In genomic region chr5:14073152-14073551, GRCm38 (mm10) we compare ENCODE assay signal across 10 mouse cellular contexts. TPM values are rescaled to one million over a fixed set of nuclear protein-coding genes. Genes with fewer than 3 reads are reported as not detected.
DNase-seq lines count a peak whose midpoint lies in the region.
"Had no signal": no experiment of that assay in that cellular context is flagged by ENCODE, and none has a peak within 500 bp of the region (broad histone marks: within the 10 kb centered on the region; RNA-seq: fewer than 3 reads in every experiment).

No protein-coding gene starts in this region.

- intact Hi-C loops in heart, postnatal 14 days (cut with DNase I): no loop called here

- DNase-seq in cerebellum, postnatal 10 days: peak; percentile 43
- DNase-seq in cerebellum, adult 9-11 months: no peak
- DNase-seq in retina, postnatal 1 day: peak; percentile 53
- DNase-seq in retina, embryonic 14.5 days (ENCODE audit: low spot score): no peak
- peak; percentile 24 to 48 for DNase-seq in heart, postnatal 14 days
- peak; percentile 63 for DNase-seq in lung, postnatal 36 days
- no peak for DNase-seq in frontal cortex, postnatal 36 days (ENCODE audit: low spot score in 2 of 2)
- no peak for DNase-seq in left cerebral cortex, adult 8-10 months (ENCODE audit: low spot score in 2 of 2)
- DNase-seq: thymus, postnatal 14 days had no signal

RNA-seq across cellular contexts. Expression of gene Sema3e, which starts 48.1 kb away (rescaled TPM):
- total RNA-seq in heart, postnatal 14 days (2021): under 1 TPM; 0.22 to 0.31 TPM
- total RNA-seq in left cerebral cortex, adult 8-10 months (2022): 10 to 100 TPM; 12.8 to 16.7 (median 15.7) TPM
- total RNA-seq: neutrophil, adult 5-6 weeks had no signal

Comparison
In these comparisons a context has a peak if more than half of its experiments do, and no peak if none do; other contexts are left out.
1. DNase-seq: peak in cerebellum, postnatal 10 days (2 of 2), retina, postnatal 1 day (single experiment), heart, postnatal 14 days (2 of 2) and lung, postnatal 36 days (single experiment); none in cerebellum, adult 9-11 months (single experiment), retina, embryonic 14.5 days (single experiment), frontal cortex, postnatal 36 days (0 of 2) and left cerebral cortex, adult 8-10 months (0 of 2).
2. RNA of gene Sema3e, which starts 48.1 kb away (total RNA-seq): 12.8 to 16.7 TPM in left cerebral cortex, adult 8-10 months; 0.22 to 0.31 TPM in heart, postnatal 14 days; every median in the first group is over 10 times any median in the second.